Mouse (Mus musculus): ENCODE measurements around the gene Trmt1. TPM values are rescaled to one million over a fixed set of nuclear protein-coding genes. Genes with fewer than 3 reads are reported as not detected.
A peak's percentile ranks its signal among the peaks of the same experiment; 100 is the strongest.

The Trmt1 gene
- total and polyA plus RNA-seq, 3 experiments, result 77.0 to 160 (median 157) TPM

DNA sequence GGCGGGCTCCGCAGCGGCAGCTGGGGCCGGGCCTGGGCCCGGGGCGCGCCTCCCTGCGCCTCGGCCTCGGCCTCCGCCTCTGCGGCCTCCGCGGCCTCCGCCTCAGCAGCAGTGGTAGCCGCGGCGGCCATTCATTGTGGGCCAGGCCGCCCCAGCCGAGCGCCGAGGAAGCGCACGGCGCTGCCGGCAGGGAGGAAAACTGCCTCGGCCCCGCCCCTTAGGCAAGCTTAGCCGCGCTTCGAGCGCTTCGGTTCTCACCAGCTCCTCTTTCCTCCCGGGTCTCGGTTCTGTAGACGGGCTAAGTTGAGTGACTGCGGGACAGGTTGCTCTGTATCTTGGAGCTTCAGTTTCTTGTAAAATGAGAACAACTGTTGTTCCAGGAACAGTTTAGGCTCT, 1.6 kb downstream of the Trmt1 start, which contains the start of gene Nacc1 (continued):
- TF ChIP-seq SMC3 (IDR thresholded peaks at IDR 0.05; ENCODE audit: low read depth, low read length) (no peak), ZMIZ1 (IDR thresholded peaks at IDR 0.05; ENCODE audit: low read depth, low read length) (no peak), PAX5 (IDR thresholded peaks at IDR 0.05; ENCODE audit: low read length) (no peak), TCF12 (IDR thresholded peaks at IDR 0.05; ENCODE audit: low read depth, low read length) (peak; percentile 87), TBP (conservative IDR thresholded peaks at IDR 0.05; ENCODE audit: low read depth, low read length) (peak; percentile 69; the same call in 1 of the 2 replicates), SIN3A (IDR thresholded peaks at IDR 0.05; ENCODE audit: low read length) (peak; percentile 92), RAD21 (IDR thresholded peaks at IDR 0.05; ENCODE audit: low read depth, low read length) (no peak), NRF1 (IDR thresholded peaks at IDR 0.05; ENCODE audit: low read depth, low read length) (peak; percentile 53), ZNF384 (IDR thresholded peaks at IDR 0.05; ENCODE audit: low read depth, low read length) (no peak), EP300 (IDR thresholded peaks at IDR 0.05; ENCODE audit: low read length) (no peak)

DNA sequence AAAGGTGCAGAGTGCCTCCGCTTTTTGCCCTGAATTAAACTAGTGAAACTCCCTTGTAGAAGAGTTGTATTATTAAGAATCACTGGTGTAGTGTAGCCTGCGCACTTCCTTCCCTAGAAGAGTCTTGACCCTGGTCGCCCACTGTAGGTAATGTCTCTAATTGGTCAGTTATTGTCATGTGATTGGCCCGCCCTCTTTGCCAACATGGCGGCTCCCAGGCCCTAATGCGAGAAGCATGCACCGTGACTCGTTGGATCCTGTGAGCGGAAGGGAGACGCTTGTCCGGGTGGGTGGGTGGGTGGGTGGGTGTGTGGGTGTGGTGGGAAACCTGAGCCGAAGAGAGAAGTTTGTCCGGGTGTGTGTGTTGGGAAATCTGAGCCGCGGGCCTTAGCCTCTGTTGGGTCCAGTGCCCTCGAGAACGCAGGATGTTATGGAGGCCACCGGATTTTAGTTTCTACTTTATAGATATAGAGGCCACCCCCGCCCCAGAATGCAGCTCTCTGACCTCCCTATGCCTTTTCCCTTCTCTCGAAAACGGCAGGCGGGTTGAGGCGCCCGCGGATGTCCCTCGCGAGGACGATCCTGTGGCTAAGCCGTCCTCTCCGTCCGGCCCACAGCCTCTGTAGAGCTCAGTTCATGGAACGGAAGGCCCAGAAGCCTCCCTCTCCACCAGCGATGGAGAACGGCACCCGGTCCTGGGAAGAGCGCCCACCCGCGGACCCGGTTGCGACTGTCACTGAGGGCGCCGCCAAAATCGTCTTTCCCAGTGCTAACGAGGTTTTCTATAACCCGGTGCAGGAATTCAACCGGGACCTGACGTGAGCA, 3.2 kb downstream of the Trmt1 start:
- DNase-seq (ENCODE audit: extremely low read depth), result peak; percentile 89
- Histone ChIP-seq H3K4me2 (ENCODE audit: insufficient read depth, low read depth, poor library complexity, severe bottlenecking) (peak overlapping the region; percentile 93), H3K36me3 (replicated peaks in 1 of 2; ENCODE audit: control insufficient read depth in 1 of 2, insufficient read depth in 1 of 2, low read length in 1 of 2) (peaks cover 21 to 49% of the 10 kb centered on the region in 2 experiments), H3K4me3 (replicated peaks in 1 of 3; ENCODE audit: low read depth in 2 of 3, low read length in 2 of 3, poor library complexity in 1 of 3) (peak overlapping the region; percentile 80 to 98 (median 96)), H3K9me3 (replicated peaks; ENCODE audit: low read length) (no peaks in the 10 kb centered on the region), H3K27ac (ENCODE audit: insufficient read depth, low read depth) (peak overlapping the region; percentile 68), H3K4me1 (ENCODE audit: control insufficient read depth in 1 of 2, insufficient read depth in 2 of 2) (peaks cover 11 to 38% of the 10 kb centered on the region in 2 experiments), H3K79me2 (replicated peaks; ENCODE audit: control insufficient read depth, extremely low read depth, insufficient read depth, poor library complexity, severe bottlenecking) (peaks cover 50% of the 10 kb centered on the region), H3K9ac (ENCODE audit: insufficient read depth, low read depth) (peak overlapping the region; percentile 99), H3K27me3 (replicated peaks) (no peaks in the 10 kb centered on the region)
- in situ Hi-C loops (cut with MboI; ENCODE audit: low pct_ligation_motif_present, low pct_unique_long_range_greater_than_20kb, low sequenced_read_pairs) (no loop called here), dilution Hi-C loops (cut with MboI; ENCODE audit: extremely low pct_ligation_motif_present, extremely low pct_unique_long_range_greater_than_20kb, low sequenced_read_pairs) (no loop called here)
- peak; percentile 67 for TF ChIP-seq NRF1 (IDR thresholded peaks at IDR 0.05; ENCODE audit: low read depth, low read length)
- no peak for TF ChIP-seq PAX5 (IDR thresholded peaks at IDR 0.05; ENCODE audit: low read length)
- TF ChIP-seq MAX (IDR thresholded peaks at IDR 0.05; ENCODE audit: low read length), result peak; percentile 81
- 0 out of 2 replicates have a peak, but pooled peaks have one; percentile 49 for TF ChIP-seq ZMIZ1 (IDR thresholded peaks at IDR 0.05; ENCODE audit: low read depth, low read length)
- TF ChIP-seq POLR2A (IDR thresholded peaks at IDR 0.05; ENCODE audit: low read depth, low read length), result peak; percentile 72
- TF ChIP-seq UBTF (IDR thresholded peaks at IDR 0.05; ENCODE audit: low read depth, low read length), result no peak
- TF ChIP-seq ZKSCAN1 (IDR thresholded peaks at IDR 0.05; ENCODE audit: borderline replicate concordance, low read depth, low read length), result no peak
- no peak for TF ChIP-seq POLR2AphosphoS2 (IDR thresholded peaks at IDR 0.05; ENCODE audit: low read depth, low read length)
- no peak for TF ChIP-seq MAFK (IDR thresholded peaks at IDR 0.05; ENCODE audit: insufficient replicate concordance, low read length)
- peak; percentile 88; the same call in 1 of the 2 replicates for TF ChIP-seq KAT2A (IDR thresholded peaks at IDR 0.05; ENCODE audit: insufficient replicate concordance, low read length)
- TF ChIP-seq NELFE (IDR thresholded peaks at IDR 0.05; ENCODE audit: low read depth, low read length), result peak; percentile 33
- no peak for TF ChIP-seq IRF4 (IDR thresholded peaks at IDR 0.05; ENCODE audit: low read depth, low read length)
- no peak for TF ChIP-seq MEF2A (IDR thresholded peaks at IDR 0.05; ENCODE audit: borderline replicate concordance, low read depth, low read length)
- TF ChIP-seq MXI1 (IDR thresholded peaks at IDR 0.05; ENCODE audit: low read depth, low read length), result peak; percentile 97
- TF ChIP-seq GABPA (IDR thresholded peaks at IDR 0.05; ENCODE audit: insufficient replicate concordance, low read depth, low read length), result no peak; the same call in 1 of the 2 replicates
- peak; percentile 86; the same call in 1 of the 2 replicates for TF ChIP-seq MYC (IDR thresholded peaks at IDR 0.05; ENCODE audit: low read depth, low read length)
- TF ChIP-seq ZC3H11A (IDR thresholded peaks at IDR 0.05; ENCODE audit: low read depth, low read length), result no peak
- peak; percentile 53 for TF ChIP-seq TCF12 (IDR thresholded peaks at IDR 0.05; ENCODE audit: low read depth, low read length)
- TF ChIP-seq ELF1 (IDR thresholded peaks at IDR 0.05; ENCODE audit: low read depth, low read length), result peak; percentile 86
- no peak for TF ChIP-seq JUND (conservative IDR thresholded peaks at IDR 0.05; ENCODE audit: low read depth, low read length)
- TF ChIP-seq SMC3 (IDR thresholded peaks at IDR 0.05; ENCODE audit: low read depth, low read length), result peak; percentile 18
- peak; percentile 91 for TF ChIP-seq USF2 (conservative IDR thresholded peaks at IDR 0.05; ENCODE audit: low read depth, low read length)
- TF ChIP-seq JUN (IDR thresholded peaks at IDR 0.05; ENCODE audit: insufficient read depth, low read depth, low read length), result no peak
- no peak for TF ChIP-seq RCOR1 (conservative IDR thresholded peaks at IDR 0.05; ENCODE audit: low read depth, low read length)
- TF ChIP-seq SIN3A (IDR thresholded peaks at IDR 0.05; ENCODE audit: low read length), result peak; percentile 90
- TF ChIP-seq TBP (conservative IDR thresholded peaks at IDR 0.05; ENCODE audit: low read depth, low read length), result peak; percentile 71; the same call in 1 of the 2 replicates
- no peak for TF ChIP-seq CHD1 (IDR thresholded peaks at IDR 0.05; ENCODE audit: low read depth, low read length)
- peak in 1 of 2 experiments; percentile 45; a peak in 2 of 4 replicates for TF ChIP-seq CTCF (conservative IDR thresholded peaks at IDR 0.05 in 1 of 2, IDR thresholded peaks at IDR 0.05 in 1 of 2; ENCODE audit: low read depth in 2 of 2, low read length in 2 of 2)
- TF ChIP-seq RAD21 (IDR thresholded peaks at IDR 0.05; ENCODE audit: low read depth, low read length), result no peak
- TF ChIP-seq ZNF384 (IDR thresholded peaks at IDR 0.05; ENCODE audit: low read depth, low read length), result no peak
- no peak for TF ChIP-seq MAZ (IDR thresholded peaks at IDR 0.05; ENCODE audit: low read depth, low read length)
- no peak for TF ChIP-seq ETS1 (conservative IDR thresholded peaks at IDR 0.05; ENCODE audit: low read depth, low read length)
